Mouse (Mus musculus): ENCODE data around the gene Pdss2.

The Pdss2 gene

GRCm38 (mm10) chr10:43439492-43439941 is 218.2 kb downstream of the Pdss2 start:
- CTCF ChIA-PET: interaction anchor here (0.6 kb wide), 1 partner anchor 461 kb away, joined by 3 read pairs; no protein-coding TSS in a partner anchor

- CTCF ChIA-PET: interaction anchor here (0.6 kb wide), 1 partner anchor 35 kb away, joined by 10 read pairs; no protein-coding TSS in a partner anchor
Observed at GRCm38 (mm10) chr10:43440050-43440449, 218.8 kb downstream of the Pdss2 start.

DNA sequence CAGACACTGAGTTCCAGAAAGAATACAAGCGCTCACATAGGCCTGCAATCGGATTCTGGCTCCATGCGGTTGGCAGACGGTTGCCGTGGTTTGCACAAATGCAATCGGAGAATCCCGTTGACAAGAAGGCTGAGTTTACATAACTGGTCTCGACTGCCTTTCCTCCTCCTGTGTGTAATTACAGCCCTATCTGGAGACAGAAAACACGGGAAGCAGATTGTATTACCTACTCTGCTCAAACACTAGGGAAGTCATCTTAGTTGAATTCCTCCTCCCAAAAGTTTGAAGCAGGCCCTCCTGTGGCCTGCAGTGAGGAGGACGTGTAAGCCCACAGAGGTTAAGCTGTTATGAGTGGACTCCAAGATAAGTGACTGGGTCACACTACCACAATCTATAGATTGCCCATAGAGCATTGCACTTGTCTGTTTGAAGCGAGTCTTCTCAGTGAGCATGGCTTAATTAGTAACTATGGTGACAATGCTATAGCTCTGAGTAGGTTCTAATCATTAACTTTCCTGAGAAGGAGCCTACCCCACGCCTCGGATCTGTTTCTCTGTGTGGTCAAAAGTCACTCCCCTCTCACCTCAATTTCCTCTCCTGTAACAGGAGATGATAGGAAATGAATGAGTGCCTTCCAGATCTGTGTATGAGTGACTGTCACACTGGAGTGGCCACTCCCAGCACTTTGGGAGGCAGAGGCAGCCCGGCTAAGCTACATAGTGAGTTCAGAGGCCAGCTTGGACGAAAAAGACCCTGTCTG is 219.9 kb downstream of the Pdss2 start:
- CTCF ChIA-PET: no interaction called here

GRCm38 (mm10) chr10:43448656-43449055 is 227.4 kb downstream of the Pdss2 start:
- CTCF ChIA-PET: interaction anchor here (0.6 kb wide), 1 partner anchor 220 kb away, joined by 4 read pairs; no protein-coding TSS in a partner anchor

GRCm38 (mm10) chr10:43451848-43452662 is 230.8 kb downstream of the Pdss2 start:
- CTCF ChIA-PET: interaction anchor here (0.6 kb wide), 1 partner anchor 96 kb away, joined by 3 read pairs; no protein-coding TSS in a partner anchor

DNA sequence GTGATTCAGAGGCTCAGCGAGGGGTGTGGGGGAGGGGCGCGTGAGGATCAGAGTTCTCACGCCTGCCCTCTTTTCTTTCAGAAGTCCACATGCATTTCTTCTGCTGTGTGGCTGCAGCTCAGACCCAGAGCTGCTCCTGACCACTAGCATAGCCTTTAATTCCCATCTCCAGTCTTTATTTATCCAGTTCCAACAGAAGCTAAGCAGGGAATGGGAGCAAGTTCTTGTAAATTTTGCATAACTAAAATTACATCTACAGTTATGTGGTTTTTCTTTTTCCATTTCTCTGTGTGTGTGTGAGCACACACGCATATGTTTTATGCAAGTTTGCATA is 231.3 kb downstream of the Pdss2 start:
- CTCF ChIA-PET: no interaction called here

- CTCF ChIA-PET: no interaction called here
Observed at GRCm38 (mm10) chr10:43454219-43454618, 232.9 kb downstream of the Pdss2 start.

DNA sequence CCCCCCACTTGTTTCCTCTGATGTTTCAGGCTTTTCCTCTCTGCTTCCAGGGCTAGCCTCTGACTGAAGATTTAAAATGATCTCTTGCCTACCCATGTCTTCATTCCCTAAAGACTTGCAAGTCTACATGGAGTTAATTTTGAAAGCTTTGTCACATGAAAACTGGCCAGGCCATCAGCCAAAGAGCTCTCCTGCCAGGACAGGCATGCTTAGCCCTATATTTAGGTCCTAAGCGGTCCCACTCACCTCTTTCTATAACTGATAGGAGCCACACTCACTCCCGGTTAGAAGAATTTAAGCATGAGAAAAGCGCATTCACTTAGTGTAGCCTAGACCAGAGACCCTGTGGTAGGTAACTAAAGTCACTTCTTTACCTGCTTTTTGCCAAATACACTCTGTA is 233.4 kb downstream of the Pdss2 start:
- CTCF ChIA-PET: no interaction called here

GRCm38 (mm10) chr10:43462821-43463220 is 241.5 kb downstream of the Pdss2 start:
- CTCF ChIA-PET: no interaction called here

- CTCF ChIA-PET: no interaction called here
Observed at GRCm38 (mm10) chr10:43463227-43463626, 241.9 kb downstream of the Pdss2 start.

GRCm38 (mm10) chr10:43466223-43466622 is 244.9 kb downstream of the Pdss2 start:
- CTCF ChIA-PET: no interaction called here

DNA sequence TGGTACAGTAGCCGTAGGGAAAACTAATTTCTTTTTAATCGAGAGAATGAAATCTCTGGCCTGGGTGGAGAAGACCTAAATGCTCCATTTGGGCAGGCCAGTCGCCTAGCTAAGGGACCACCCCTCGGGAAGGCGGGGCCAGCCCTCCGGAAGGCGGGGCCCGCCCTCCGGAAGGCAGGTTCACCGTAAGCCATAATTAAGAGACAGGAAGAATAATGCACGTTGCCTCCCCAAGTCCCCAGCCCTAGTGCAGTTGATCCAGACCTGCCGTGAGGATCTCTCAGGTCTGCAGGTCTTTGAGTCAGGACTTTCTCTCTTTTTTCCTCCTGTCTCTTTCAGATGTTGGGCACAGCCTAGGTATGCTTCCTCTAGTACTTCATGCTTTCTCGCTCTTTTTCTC is 246.4 kb downstream of the Pdss2 start:
- CTCF ChIA-PET: no interaction called here

- CTCF ChIA-PET: no interaction called here
Observed at GRCm38 (mm10) chr10:43468293-43468692, 247.0 kb downstream of the Pdss2 start.

GRCm38 (mm10) chr10:43475376-43475775 is 254.1 kb downstream of the Pdss2 start:
- CTCF ChIA-PET: interaction anchor here (0.6 kb wide), 2 partner anchors 35 to 95 kb away, joined by 3 to 10 read pairs; no protein-coding TSS in a partner anchor

GRCm38 (mm10) chr10:43477459-43477858 is 256.2 kb downstream of the Pdss2 start:
- CTCF ChIA-PET: interaction anchor here (0.5 kb wide), 2 partner anchors 58 to 542 kb away, joined by 3 to 4 read pairs; no protein-coding TSS in a partner anchor

DNA sequence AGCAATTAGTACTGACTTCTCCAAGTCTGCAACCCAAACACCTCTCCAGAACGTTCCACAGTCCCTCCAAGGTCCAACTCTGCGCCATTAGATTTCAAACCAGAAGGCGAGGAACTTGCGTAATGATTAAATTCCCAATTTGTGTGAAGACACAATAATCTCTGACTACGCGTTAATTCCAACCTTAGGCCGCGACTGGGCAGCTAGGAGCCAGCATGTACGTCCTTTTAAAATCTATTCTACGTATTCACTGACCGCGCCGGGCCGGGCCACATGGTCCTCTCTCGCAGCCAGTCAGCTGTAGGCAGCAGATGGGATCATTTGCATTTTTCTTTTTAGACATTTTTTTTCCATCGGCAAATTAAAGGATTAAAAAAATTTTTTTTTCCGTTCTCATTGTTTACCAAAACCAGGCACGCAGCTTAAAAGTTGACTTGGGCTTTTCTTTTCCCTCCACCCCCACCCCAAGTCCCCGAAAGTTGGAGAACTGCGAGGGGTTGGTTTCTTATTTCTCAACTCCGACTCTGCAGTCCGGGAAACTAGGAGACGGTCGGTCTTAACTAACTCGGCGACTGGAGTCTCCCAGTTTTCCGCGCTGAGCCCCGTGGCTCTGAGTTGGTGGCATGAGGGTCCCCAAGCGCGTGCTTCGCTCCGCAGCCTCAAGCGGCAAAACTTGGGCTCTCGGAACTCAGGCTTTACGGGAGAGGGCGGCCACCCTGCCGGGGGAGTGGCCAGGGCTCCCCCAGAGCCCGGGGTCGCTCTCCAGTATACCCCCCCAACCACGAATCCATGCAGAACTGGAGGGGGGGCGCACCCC is 256.8 kb downstream of the Pdss2 start:
- CTCF ChIA-PET: interaction anchor here (0.5 to 0.7 kb wide), 2 partner anchors 58 to 62 kb away, joined by 3 to 4 read pairs; no protein-coding TSS in a partner anchor

DNA sequence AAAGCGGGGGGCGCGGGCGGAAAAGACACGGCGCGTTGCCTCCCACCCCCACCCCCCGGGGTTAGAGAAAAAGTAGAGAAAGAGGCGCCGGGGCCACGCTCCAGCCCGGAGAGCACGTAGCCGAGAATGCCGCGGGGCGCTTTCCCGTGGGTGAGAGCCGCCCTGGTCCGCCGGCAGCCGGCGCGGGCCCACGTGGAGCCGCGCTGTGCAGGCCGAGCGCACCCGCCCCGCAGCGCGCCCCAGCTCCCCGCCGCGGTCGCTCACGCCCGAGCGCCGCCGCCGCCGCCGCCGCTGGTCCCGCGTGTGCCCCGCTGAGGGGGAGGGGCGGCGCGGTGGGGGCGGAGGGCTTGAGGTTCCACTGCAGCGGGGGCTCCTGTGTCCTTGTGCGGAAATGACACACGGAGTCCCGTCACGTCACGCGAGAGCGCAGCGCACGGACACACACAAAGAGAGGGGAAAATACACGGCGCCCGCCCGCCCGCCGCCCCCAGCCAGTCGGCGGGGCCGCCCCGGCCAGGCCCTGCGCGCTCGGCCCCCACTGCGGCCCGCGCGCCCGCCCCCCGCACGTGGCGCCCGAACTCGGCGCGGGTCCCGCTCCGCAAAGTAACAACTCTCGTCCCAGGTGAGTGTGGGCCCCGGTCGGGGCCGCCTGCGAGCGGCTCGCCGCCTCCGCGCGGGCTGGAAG is 257.6 kb downstream of the Pdss2 start, which contains the start of gene Bend3:
Gene Bend3 (plus strand): TSS at position 81 of the 685 bp plus-strand sequence.
- CTCF ChIA-PET: no interaction called here

DNA sequence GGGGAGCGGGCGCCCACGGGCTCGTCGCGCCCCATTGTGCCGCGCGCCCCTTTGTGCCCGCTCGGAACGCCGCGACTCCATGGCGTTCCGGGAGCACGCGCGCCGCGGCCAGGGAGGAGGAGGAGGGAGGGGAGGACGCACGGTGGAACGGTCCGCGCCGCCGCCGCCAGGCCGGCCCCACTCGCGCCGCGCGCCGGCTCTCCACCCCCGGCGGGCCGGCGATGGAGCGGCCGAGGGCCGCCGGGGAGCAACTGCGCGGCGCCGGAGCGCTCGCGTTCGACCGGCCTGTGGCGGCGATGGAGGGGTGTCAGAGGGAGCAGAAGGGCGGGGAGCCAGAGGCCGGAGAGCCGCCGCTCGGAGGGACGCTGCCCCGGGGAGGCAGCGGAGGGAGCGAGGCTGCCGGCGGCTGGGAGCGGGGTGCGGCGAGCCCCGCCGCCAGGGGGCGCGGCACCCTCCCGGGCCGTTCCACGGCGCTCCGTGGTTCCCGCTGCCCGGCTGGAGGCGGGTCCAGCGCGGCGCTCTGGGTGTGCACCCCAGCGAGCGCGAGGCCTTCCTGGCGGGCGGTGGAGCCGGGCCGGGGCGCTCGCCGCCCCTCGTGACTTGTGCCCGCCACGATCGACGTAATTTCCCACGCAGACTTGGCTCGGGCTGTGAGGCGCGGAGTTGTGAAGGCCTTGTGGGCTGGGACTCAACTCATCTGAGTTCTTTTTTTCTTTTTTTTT is 258.3 kb downstream of the Pdss2 start:
- CTCF ChIA-PET: no interaction called here

GRCm38 (mm10) chr10:43480227-43480849 is 259.1 kb downstream of the Pdss2 start:
- CTCF ChIA-PET: no interaction called here

DNA sequence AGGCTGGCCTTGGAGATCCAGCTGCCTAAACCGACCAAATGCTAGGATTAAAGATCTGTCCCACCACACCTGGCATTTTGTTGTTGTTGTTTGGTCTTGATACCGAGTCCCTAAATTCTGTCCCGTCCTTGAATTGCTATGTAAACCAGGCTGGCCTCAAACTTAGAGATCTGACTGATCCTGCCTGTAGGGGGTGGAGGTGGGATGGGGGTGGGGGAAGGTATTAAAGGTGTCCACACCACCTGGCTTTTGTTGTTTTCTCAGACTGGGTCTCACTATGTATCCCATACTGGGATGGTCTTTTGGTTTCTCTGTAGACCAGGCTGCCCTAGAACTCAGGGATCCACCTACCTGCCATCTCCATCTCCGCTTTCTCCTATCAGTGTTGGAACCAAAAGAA is 259.9 kb downstream of the Pdss2 start:
- CTCF ChIA-PET: no interaction called here
